Mouse (Mus musculus) liver, adult 2 months (tissue): ENCODE measurements around the gene Adgrf1.

Source experiments
- CTCF ChIP-seq: fragments of 200-500 bp; IDR thresholded peaks from 2 replicates; pipeline ENCODE4 v1.5.1; 2011; ENCODE audit warnings: low read depth, low read length, control low read depth
- POLR2A ChIP-seq: fragments of 200-500 bp; IDR thresholded peaks from 2 replicates; pipeline ENCODE4 v1.6.1; 2011; ENCODE audit warnings: low read length, control low read depth; ENCODE audit not compliant: insufficient read depth; ENCODE audit errors: extremely low read depth

DNA sequence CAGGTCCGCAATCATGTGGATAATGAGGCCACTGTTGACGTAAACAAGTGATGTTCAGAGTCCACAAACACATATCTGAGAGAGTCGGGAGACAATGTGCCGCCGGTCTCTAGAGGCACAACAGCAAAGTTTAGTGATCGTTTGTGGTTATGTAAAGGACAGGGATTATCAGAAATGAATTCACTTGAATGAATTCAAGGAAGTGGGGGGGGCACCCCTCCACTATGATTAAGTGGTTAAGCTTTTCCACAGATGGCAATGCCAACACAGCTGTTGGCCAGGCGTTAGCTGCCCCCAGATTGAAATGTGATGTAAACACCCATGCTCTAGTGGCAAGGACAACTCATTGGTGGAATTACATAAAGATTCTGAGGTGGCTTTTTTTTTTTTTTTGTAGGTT is 9.5 kb downstream of the Adgrf1 start:
- TF ChIP-seq CTCF (no peak), POLR2A (no peak)
